Mouse (Mus musculus) embryonic fibroblast, embryonic 13.5 days (primary cell): Measurements from ENCODE around the gene Cops8.

Experiments used
- CTCF ChIP-seq: IDR thresholded peaks from 2 replicates; pipeline ENCODE4 v1.5.1; 2011; ENCODE audit warnings: mild to moderate bottlenecking, control low read depth, low read length, moderate library complexity, borderline replicate concordance; ENCODE audit not compliant: insufficient read depth
- POLR2A ChIP-seq: IDR thresholded peaks from 2 replicates; pipeline ENCODE4 v1.6.1; 2011; ENCODE audit warnings: low read depth, mild to moderate bottlenecking, control low read depth, low read length, moderate library complexity

DNA sequence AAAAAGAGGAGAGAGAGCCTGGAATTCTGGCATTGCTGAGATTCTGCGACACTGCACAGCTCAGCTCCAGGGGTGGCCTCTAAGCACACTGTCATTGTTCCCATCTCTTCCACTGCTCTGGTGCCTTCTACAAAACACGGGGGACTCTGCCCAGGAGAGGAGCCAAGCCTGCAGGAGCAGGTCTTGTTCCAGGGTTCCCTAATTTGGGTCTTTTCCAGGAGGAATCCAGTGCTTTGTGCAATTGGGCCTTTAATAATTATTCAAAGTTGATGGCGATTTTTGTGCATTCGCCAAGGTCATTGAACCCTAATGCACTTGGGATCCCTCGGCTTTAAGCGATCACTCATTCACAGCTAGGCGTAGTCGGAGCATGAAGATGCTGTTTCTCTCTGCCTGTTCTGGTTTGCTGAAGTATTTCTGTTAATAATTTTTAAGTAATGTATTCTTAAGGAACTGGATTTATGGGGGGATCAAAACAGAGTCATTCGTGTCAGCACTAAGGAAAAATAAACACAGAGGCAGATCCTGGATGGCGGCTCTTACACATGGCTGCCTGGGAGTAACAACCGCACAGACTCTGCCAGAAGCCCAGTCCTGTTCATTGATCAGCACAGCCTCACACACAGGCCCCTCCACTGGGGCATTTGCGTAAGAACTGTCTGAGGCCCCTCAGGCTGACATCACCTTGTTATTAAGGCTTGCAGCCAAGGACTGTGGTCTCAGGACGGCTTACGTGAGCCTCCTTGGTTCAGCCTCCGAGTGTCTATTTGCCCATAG lies 35.9 kb upstream of the Cops8 start:
- TF ChIP-seq CTCF (no peak), POLR2A (no peak)
